Mouse (Mus musculus) embryo, embryonic 11 days (tissue): Measurements from ENCODE around the gene Zdhhc24.

ENCODE experiments used
- DNase-seq: peaks from one replicate; pipeline ENCODE4 v3.0.0-alpha.2; 2015

The Zdhhc24 gene

DNA sequence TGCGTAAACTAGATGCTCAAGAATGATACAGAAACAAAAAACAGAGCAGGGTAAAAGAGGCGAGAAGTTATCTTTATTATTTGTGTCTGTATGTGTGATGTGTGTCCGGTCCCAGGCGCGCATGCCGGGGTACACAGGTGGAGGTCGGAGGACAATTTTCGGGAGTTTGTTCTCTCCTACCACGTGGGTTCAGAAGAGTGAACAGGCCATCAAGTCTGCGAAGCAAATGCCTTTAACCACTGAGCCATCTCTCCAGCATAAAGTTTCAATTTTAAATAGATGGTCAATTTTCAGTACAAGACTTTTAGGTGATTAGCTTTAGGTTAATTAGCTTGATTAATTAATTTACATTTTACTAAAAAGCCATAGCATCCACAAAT, 846 bp downstream of the Zdhhc24 start:
- DNase-seq, result no peak

DNA sequence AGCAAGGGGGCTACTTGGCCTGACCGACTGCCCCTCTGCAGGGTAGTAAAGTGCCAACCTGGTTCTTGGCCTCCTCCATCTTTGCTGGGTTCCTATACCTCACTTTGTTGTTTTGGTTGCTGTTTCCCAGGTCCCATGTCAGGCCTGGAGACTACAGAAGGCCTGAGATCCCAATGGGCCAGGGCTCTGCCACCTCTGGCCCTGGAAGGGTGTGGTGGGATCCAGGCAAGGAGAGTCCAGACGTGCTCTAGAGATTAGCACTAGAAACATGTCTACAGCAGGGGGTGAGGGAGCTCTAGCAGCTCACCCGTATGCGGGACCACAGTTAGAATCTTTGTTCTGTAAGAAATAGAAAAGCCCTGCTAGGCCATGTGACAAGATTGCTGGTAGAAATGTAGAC, 5.5 kb downstream of the Zdhhc24 start:
- DNase-seq, result no peak

DNA sequence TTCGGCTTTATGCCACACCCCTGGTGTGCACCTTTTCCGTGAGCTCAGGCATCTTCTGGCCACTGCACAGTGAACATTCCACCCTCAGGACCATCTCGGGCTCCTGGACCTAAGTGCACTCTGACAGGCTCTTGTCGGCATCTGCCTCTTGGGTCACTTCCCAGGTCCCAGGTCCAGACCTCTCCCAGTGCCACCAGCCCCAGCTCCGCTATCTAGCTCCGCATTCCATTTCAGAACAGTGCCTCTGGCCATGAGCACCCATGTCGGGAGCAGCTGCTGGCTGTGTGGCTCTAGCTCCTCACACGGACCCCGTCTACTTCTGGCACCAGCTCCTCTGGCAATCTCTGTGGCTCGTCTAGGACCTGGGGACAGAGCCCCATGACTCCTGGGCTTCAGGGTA, 11.3 kb downstream of the Zdhhc24 start:
- no peak for DNase-seq

DNA sequence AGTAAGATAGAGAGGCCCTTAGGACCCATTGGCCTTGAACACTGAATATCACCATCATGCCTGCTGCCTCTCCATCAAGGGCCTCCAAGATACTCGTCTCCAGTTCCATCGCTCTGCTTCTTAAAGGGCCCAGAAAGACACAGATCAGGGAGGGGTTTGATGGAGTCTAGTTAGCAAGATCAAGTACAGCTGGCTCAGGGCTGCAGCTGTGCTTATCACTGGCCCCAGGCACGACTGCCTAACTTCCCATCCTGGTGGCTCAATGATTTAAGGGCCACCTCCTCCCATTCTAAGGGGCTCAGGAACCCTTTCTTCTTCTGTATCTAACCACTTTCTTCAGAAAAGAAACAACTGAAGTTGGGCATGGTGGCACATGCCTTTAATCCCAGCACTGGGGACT, 13.3 kb downstream of the Zdhhc24 start:
- DNase-seq, result no peak

DNA sequence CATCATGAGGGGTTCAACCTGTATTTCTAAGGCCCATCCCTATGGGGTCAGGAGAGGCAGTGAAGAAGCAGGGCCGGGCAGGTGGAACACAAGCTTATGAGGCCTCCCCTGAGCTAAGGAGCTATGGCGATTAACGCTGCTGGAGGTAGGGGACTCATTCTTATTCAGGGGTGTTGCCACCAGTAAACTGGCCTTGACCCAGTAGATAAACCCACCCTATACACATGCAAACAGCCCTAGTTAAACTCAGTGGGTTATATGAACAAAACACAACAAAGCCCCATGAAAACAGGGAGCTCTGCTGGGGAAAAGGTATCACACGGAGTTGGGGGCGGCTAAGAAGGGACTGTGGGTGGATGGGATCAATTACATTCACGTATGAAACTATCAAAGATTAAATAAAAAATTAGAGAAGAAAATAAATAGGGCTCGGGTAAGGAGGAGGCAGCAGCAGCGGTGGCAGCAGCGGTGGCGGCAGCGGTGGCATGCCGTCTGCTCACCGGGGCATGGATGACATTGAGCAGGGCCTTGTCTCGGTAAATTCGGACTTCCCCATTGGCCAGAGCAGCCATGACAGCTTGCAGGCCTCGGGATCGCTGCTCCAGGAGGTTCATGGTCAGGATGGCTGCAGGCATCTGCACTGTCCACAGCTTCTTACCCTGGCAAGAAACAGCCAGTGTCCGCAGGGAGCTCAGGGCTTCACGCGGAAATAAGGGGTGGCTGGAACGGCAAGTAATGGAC, 18.5 kb downstream of the Zdhhc24 start:
- no peak for DNase-seq

DNA sequence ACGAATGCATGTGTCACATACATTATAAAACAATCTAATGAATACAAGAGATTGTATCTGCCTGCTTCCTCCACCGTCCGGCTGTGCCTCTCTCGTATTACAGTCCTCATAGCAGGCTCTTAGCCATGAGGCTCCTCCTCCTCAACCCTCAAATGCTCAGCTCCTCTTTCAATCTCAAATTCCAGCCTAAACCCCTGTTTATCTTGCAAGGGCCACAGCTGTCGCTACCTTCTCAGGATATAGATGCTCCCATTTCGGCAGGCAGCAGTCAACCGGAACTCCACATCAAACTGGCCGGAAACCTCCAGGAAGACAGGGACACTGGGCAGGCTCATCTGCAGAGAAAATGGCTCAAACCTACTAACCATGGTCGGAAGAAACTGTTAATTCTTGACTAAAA, 20.5 kb downstream of the Zdhhc24 start:
- no peak for DNase-seq

DNA sequence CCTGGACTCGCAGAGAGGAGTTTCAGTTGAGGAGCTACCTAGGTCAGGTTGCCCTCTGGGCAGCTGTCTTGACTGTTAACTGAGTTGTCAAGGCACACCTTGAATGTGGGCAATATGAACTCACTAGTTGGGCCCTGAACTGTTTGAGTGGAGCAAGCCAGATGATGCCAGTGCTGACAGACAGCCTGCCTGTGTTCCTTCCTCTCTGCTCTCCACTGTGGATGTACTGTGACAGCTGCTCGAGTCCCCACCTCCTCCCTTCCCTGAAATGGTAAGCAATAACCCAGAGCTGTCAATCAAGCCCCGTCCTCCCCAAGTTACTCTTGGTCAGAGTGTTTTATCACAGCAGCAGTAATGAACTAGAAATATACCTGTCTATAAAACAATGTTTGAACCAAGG, 21.4 kb downstream of the Zdhhc24 start:
- DNase-seq, result no peak

DNA sequence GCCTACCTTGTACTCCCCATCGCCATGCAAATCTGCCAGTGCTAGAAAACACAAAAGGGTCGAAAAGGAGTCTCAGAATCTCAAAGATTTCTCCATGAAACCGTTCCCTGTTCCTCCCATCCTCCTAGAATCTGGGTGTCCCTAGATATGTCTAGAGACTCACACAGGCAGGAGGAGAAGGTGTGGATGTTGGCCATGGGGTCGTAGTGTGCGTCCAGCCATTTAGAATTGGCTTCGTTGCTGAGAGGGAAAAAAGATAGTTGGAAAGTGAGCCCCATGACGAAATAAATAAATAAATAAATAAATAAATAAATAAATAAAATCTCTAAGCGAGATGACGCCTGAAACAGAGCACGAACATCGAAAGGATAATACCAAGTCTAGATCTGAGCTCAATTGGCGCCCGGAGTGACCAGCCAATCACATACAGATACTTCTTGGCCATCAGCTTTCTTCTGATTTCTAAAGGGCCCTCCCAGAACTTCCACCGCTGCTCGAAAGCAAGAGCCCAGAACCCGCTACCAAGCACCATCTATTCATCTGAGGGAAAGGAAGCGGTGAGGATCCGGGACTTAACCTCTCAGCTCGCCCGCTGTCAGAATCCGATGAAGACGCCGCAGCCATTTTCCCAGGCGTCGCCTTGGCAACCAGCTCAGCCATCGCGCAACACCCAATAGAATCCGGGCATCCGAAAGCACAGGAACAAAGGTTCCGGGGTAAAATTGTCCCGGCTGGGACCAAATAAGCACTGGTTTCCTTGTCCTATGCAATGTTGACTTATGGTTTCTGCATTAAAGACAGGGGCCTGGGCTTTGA, 27.7 kb downstream of the Zdhhc24 start, which contains the start of gene Bbs1:
TSS of gene Bbs1 (minus strand) at position 650 of the 816 bp plus-strand sequence.
- DNase-seq, result peak; percentile 91

DNA sequence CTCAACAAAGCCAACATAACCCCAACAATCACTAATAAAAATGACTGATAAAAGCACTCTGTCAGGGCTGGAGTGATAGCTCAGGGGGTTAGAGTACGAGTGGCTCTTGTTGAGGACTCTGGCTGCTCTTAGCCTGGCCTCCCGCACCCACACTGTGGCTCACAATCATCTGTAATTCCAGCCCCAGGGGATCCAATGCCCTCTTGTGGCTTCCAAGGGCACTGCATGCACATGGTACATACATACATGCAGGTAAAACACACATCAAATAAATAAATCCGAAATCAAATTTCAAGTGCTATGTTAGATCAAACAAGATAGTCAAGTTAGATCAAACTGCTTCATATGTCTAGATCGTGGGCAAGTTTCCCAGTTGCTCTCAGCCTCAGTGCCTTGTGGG, 29.6 kb downstream of the Zdhhc24 start:
- peak; percentile 34 for DNase-seq

DNA sequence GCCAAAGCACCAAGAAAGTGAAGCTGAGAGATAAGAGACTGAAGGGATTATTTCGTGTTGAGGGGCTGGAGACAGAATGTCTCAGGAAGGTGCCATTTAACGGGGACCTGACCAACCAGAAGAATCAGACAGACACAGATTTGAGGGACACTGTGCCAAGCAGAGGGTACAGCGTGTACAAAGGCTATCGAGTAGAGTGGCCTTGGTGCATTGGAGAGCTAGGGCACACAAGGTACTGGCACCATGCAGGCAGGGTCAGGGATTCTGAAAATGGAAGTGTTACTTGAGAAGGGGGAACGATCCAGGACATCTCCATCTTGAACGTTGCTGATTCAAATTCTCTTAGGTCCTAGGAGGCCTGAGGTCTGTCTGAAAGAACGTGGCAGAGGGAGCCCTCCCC, 30.9 kb downstream of the Zdhhc24 start:
- DNase-seq, result no peak

DNA sequence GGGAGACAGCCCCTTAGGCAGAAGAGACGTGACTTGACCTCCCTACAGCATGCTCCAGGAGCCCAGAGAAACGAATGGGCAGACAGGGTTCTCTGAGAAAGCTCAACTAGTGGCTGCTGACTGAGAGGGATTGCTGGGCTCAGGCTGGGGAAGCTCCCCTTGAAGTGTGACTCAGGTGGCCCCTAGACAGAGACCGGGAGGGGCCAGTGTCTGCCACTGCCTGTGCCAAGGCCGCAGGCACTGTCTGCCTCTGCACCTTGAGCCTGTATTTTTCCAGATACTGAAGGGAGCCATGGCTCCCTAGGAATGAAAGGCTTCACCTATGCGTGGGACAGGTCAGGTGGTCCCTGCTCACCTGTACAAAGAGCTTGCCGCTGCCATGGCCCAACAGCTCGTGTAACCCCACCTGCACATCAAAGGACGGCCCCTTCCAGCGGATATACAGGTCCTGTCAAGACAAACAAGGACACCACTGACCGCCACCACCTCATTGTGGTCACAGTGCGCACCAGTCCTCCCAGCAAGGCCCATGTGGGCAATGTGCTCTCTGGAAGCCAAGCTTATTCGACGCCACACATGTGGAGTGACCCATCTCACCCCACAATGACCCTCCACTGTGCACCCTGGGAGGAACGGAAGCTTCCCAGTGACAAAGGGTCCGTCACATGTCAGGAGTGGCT, 37.6 kb downstream of the Zdhhc24 start:
- DNase-seq, result no peak

DNA sequence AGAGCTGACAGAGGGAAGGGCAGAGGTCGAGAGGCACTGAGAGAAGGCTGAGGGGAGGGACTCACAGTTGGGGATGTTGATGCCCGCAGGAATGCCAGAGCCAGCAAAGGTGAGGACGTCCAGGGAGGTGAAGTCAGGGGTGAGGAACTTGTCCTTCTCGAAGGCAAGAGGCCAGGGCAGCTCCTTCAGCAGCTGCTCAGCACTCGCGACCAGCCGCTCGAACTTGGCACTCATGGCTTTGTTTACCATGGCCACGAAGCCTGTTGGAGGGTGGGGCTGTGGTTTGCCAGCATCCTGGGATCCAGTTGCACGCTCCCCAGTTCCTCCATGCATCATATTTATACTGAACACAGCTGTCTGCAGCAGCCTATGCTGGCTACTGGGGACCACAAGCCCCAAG, 38.4 kb downstream of the Zdhhc24 start:
- DNase-seq, result no peak

DNA sequence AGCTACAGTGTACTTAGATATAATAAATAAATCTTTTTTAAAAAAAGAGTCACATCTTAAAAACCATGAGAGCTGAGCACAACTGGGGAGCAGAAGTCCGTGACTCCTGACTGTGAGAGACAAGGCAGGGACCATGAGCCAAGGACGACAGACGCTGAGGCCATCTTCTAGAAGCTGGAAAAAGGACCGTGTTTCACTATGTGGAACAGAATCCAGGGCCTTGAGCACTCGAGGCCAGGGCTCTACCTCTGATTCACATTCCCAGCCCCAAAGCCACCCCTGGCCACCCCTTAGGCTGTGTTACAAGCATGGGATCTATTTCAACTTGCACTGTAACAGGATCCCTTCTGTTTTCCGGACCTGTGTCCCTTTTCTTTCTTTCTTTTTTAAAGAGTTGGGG, 41.2 kb downstream of the Zdhhc24 start:
- DNase-seq, result no peak

DNA sequence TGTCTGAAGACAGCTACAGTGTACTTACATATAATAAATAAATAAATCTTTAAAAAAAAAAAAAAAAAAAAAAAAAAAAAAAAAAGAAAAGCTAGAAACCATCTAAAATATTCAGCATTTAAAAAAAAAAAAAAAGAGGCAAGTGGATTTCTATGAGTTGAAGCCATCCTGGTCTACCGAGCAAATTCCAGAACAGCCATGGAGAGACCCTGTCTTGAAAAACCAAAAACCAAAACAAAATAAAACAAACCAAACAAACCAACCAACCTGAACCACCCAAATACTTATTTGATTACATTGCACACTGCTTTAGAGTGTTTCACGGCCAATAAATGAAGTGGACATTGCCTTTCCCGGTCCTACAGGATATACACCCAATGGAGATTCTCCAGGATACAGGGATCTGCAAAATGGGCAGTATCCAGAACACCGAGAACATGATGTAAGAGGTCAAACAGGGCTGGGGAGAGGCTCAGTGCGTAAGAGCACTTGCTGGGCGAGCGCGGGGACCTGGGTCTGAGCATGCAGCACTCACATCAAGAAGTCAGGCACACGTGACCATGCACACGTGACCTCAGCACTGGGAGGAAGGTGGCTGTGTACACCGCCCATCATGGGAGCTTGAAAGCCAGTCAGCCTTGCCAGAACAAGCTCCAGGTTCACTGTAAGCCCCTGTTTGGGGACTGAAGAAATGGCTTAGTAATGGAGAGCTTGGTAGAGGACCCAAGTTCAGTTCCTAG, 46.8 kb downstream of the Zdhhc24 start:
- no peak for DNase-seq

DNA sequence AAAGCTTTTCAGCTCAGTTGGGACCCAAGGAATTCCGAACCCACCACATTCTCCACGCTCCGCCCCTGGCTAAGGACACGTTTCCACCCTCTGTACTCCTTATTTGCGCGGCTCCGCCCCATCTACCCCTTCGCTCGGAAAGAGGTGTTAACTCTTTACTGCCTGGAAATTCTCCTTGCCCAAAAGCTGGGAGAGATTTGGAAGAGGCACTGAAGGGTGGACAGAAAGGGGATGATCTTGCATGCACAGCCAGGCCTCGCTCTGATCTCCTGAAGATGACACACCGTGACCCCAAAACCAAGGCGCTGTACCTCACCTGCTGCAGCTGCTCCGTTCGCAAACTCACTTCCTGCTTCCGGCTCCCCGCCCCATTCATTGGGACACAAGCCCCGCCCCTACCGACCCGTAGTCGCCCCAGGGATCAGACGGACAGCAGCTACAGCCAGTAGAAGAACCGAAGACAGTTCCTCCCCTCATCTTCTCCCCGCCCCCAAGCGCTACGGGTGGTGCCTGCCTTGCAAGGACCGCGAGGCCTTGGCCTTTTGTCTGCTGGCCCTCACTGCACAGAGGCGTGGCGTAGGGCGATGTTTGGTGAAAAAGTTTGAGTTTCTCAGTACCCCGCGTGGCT, 49.5 kb downstream of the Zdhhc24 start, which contains the start of gene Dpp3:
TSS of gene Dpp3 (minus strand) at position 384 of the 628 bp plus-strand sequence.
- peak; percentile 100 for DNase-seq

DNA sequence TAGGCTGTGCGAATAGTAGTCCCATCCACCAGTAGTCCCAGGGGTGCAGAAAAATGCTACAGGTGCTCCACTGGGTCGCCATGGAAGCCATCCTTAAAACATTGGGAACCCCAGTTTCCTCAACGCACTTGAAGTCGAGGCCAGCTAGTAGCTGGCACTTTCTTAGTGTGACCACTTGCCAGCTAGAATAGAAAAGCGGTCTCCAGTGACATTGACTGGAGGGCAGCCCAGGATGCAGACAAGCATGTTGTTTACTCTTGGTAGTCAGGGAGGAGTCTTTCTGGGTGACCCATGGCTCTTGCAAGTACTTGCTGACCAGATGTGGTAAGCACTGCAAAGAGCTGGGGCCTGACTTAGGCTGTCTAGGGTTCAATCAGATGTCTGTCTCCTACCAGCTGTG, 50.3 kb downstream of the Zdhhc24 start:
- no peak for DNase-seq
